Mouse (Mus musculus): ENCODE results near the gene Itga1. TPM values are rescaled to one million over a fixed set of nuclear protein-coding genes. Genes with fewer than 3 reads are reported as not detected.

Gene Itga1
- polyA plus RNA-seq, 1 experiment from 2014 or later, result 26.8 TPM

DNA sequence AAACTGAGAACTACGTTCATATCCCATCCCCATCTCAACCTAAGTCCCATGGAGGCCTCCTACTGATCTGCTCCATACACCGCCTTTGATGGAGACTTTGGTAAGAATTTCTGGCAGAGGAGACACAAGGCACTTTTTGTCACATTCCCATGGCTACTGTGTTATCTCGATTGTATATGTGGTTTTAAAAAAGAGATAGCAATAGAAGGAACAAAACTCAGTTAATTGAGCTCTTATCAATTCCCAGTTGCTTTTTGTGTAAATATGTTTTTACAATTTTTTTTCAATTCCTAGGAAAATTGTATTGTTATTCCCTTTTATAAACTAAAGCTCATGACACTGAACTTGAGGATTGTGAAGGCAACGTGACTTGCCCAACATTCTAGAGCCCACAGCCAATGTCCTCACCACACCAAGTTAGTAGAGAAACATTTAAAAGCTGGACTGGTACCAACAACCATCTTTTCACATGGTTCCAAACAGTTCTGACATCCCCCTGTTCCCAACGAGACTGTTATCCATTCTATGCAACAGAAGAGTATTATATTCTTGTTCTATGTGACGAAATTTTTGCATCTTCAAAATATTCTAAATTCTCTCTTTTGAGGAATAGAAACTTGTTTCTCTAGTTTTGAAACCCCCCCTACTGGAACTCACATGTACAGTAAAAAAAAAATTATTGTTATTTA, 22.6 kb downstream of the Itga1 start:
- Histone ChIP-seq H3K27me3 (no peaks in the 10 kb centered on the region), H3K4me3 (replicated peaks) (no peak overlapping the region), H3K9me3 (replicated peaks) (no peaks in the 10 kb centered on the region), H3K4me1 (peaks cover 15% of the 10 kb centered on the region), H3K4me2 (no peak overlapping the region), H3K9ac (no peak overlapping the region), H3K27ac (no peak overlapping the region), H3K36me3 (no peaks in the 10 kb centered on the region)
- 85% methylated on average over 6 of the region's 6 CpGs for WGBS
- ATAC-seq (replicated peaks; ENCODE audit: low FRiP score), result no peak

GRCm38 (mm10) chr13:115077346-115078134, 24.2 kb downstream of the Itga1 start:
- peaks cover 15% of the 10 kb centered on the region for H3K4me1 ChIP-seq
- no peak overlapping the region for H3K4me2 ChIP-seq
- no peaks in the 10 kb centered on the region for H3K9me3 ChIP-seq (replicated peaks)
- H3K9ac ChIP-seq, result no peak overlapping the region
- 73% methylated on average over 9 of the region's 9 CpGs for WGBS
- no peak overlapping the region for H3K27ac ChIP-seq
- H3K27me3 ChIP-seq, result no peaks in the 10 kb centered on the region
- ATAC-seq (replicated peaks; ENCODE audit: low FRiP score), result no peak; the same call in 1 of the 2 replicates
- H3K36me3 ChIP-seq, result no peaks in the 10 kb centered on the region
- no peak overlapping the region for H3K4me3 ChIP-seq (replicated peaks)

DNA sequence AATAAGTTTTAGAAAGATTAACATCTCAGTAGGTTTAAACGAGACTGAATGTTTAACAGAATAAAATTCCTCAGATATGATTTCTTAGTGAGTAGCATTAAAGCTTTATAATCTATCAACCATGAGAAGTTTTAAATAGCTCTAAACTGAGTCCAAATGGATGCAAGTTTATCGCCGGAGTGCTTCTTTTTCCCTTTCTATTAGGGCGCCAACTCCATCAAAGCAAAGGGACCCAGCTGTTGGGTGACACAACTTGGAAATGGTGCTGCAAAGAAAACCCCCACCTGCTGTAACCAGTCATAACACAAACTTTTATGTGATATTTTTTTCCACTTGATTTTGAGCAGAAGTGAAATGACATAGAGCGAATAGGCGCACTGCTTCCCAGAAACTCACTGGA, 29.4 kb downstream of the Itga1 start:
- no peaks in the 10 kb centered on the region for H3K27me3 ChIP-seq
- no peaks in the 10 kb centered on the region for H3K9me3 ChIP-seq (replicated peaks)
- H3K4me2 ChIP-seq, result no peak overlapping the region
- H3K27ac ChIP-seq, result no peak overlapping the region
- WGBS, result 69% methylated on average over 6 of the region's 6 CpGs
- no peak for ATAC-seq (replicated peaks; ENCODE audit: low FRiP score)
- no peak overlapping the region for H3K9ac ChIP-seq
- no peak overlapping the region for H3K4me3 ChIP-seq (replicated peaks)
- H3K36me3 ChIP-seq, result no peaks in the 10 kb centered on the region
- peaks cover 16% of the 10 kb centered on the region; the same call in 1 of the 2 replicates for H3K4me1 ChIP-seq

DNA sequence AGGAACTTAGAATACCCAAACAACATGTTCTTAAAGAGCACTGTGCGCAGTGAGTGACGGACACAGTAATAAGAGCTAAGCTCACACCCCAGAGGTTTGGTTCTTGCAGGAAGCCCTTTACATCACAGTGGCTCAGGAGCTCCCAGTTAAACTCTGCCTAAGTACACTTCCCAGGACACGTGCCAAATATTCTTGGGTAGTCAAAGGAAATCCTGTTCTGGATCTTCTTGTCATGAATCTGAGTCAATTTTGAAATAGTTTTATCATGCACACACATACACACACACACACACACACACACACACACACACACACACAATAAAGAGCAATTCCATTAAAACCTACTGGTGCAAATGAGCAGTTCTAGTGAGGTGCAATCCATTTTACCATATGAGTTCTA, 30.3 kb downstream of the Itga1 start:
- Histone ChIP-seq H3K36me3 (no peaks in the 10 kb centered on the region), H3K9ac (no peak overlapping the region), H3K4me1 (peaks cover 13% of the 10 kb centered on the region; the same call in 1 of the 2 replicates), H3K27ac (no peak overlapping the region), H3K4me3 (replicated peaks) (no peak overlapping the region), H3K4me2 (no peak overlapping the region), H3K9me3 (replicated peaks) (no peaks in the 10 kb centered on the region), H3K27me3 (no peaks in the 10 kb centered on the region)
- no peak for ATAC-seq (replicated peaks; ENCODE audit: low FRiP score)
- 81% methylated on average over 3 of the region's 3 CpGs for WGBS

DNA sequence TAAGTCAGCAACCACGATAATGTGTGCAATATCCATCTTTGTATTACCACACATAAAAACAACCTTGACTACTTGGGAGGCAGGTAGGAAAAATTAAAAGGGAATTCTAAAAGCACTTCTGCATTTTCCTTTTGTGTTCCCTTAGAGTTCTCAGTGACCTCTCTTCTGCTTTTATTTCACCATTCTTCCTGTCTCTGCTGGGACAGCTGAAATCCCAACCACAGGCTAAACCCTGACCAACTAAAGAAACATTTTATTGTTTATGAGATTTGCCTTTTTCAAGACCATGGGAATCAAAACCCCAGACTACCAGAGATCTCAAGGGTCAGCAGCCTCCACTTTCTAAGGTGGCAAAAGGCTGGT, 33.8 kb downstream of the Itga1 start:
- 72% methylated on average over 1 of the region's 1 CpGs for WGBS
- peak overlapping the region; percentile 68 for H3K27ac ChIP-seq
- no peaks in the 10 kb centered on the region for H3K9me3 ChIP-seq (replicated peaks)
- no peak overlapping the region for H3K9ac ChIP-seq
- H3K4me2 ChIP-seq, result no peak overlapping the region
- H3K4me3 ChIP-seq (replicated peaks), result no peak overlapping the region
- no peaks in the 10 kb centered on the region for H3K36me3 ChIP-seq
- ATAC-seq (replicated peaks; ENCODE audit: low FRiP score), result no peak
- peaks cover 13% of the 10 kb centered on the region; the same call in 1 of the 2 replicates for H3K4me1 ChIP-seq
- H3K27me3 ChIP-seq, result no peaks in the 10 kb centered on the region

GRCm38 (mm10) chr13:115067324-115067967, 34.3 kb downstream of the Itga1 start:
- ATAC-seq (replicated peaks; ENCODE audit: low FRiP score), result peak; percentile 89
- Histone ChIP-seq H3K4me3 (replicated peaks) (no peak overlapping the region), H3K9ac (no peak overlapping the region), H3K36me3 (no peaks in the 10 kb centered on the region), H3K27ac (peak overlapping the region; percentile 68), H3K27me3 (no peaks in the 10 kb centered on the region), H3K4me1 (peaks cover 13% of the 10 kb centered on the region; the same call in 1 of the 2 replicates), H3K4me2 (no peak overlapping the region), H3K9me3 (replicated peaks) (no peaks in the 10 kb centered on the region)
- WGBS, result 57% methylated on average over 4 of the region's 4 CpGs

- H3K36me3 ChIP-seq, result no peaks in the 10 kb centered on the region
- ATAC-seq (replicated peaks; ENCODE audit: low FRiP score), result no peak
- no peak overlapping the region for H3K27ac ChIP-seq
- WGBS, result 77% methylated on average over 5 of the region's 5 CpGs
- no peak overlapping the region for H3K4me2 ChIP-seq
- H3K9me3 ChIP-seq (replicated peaks), result no peaks in the 10 kb centered on the region
- no peak overlapping the region for H3K9ac ChIP-seq
- H3K4me3 ChIP-seq (replicated peaks), result no peak overlapping the region
- peaks cover 16% of the 10 kb centered on the region for H3K4me1 ChIP-seq
- no peaks in the 10 kb centered on the region for H3K27me3 ChIP-seq
Observed at GRCm38 (mm10) chr13:115057555-115057954, 44.2 kb downstream of the Itga1 start.

GRCm38 (mm10) chr13:115054783-115055182, 47.0 kb downstream of the Itga1 start:
- Histone ChIP-seq H3K9me3 (replicated peaks) (no peaks in the 10 kb centered on the region), H3K4me1 (peaks cover 19% of the 10 kb centered on the region), H3K9ac (no peak overlapping the region), H3K27me3 (no peaks in the 10 kb centered on the region), H3K36me3 (no peaks in the 10 kb centered on the region), H3K4me2 (peak overlapping the region; percentile 40), H3K4me3 (replicated peaks) (0 out of 2 replicates have a peak overlapping the region, but pooled peaks have one; percentile 3), H3K27ac (peak overlapping the region; percentile 58; the same call in 1 of the 2 replicates)
- WGBS, result 12% methylated on average over 9 of the region's 9 CpGs
- ATAC-seq (replicated peaks; ENCODE audit: low FRiP score), result peak; percentile 79

- Histone ChIP-seq H3K9me3 (replicated peaks) (no peaks in the 10 kb centered on the region), H3K9ac (no peak overlapping the region), H3K27ac (no peak overlapping the region), H3K4me1 (peaks cover 19% of the 10 kb centered on the region), H3K36me3 (no peaks in the 10 kb centered on the region), H3K27me3 (no peaks in the 10 kb centered on the region), H3K4me3 (replicated peaks) (no peak overlapping the region), H3K4me2 (peak overlapping the region; percentile 25; the same call in 1 of the 2 replicates)
- 73% methylated on average over 7 of the region's 7 CpGs for WGBS
- ATAC-seq (replicated peaks; ENCODE audit: low FRiP score), result no peak
Observed at GRCm38 (mm10) chr13:115052568-115052967, 49.2 kb downstream of the Itga1 start.

DNA sequence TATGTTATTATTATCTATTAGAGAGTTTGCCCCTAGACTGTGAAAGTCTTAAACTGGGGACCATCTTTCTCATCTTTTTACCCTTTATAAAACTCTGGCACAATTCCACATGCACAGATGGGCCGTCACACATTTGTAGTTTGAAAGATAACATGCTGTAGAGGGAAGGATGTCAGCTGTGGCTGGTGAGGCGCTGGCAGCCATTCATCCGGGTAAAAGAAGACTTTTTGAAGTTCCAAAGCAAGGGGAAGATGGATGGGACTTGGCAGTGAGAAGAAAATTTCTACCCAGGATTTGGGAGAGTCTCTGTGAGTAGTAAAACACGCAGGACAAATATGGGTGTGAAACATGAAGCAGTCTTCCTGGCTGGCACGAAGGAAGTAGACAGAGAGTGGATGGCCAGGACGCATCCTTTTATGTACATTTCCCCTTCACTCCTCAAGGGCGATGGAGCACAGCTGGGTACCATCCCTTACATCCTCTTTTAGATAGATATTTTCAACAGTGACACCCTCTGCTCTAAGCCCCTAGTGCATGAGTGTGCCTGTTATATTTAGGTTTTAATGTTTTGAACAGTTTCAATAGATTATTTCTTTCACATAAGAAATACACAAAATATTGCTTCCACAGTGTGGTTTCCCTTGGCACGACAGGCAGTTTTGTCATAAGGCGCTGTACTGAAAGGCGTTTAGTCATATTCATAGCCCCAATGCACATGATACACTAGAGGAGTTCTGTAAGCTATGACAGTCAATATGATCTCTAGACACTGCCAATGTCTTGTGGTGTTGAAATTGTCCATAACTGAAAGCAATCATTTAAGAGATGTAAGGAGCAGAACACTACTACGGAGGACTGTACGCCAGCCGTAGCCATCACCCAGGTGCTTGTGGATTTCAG, 50.9 kb downstream of the Itga1 start:
- Histone ChIP-seq H3K4me1 (peaks cover 19% of the 10 kb centered on the region), H3K9me3 (replicated peaks) (no peaks in the 10 kb centered on the region), H3K9ac (no peak overlapping the region), H3K27ac (no peak overlapping the region), H3K27me3 (no peaks in the 10 kb centered on the region), H3K4me3 (replicated peaks) (no peak overlapping the region), H3K36me3 (no peaks in the 10 kb centered on the region), H3K4me2 (no peak overlapping the region)
- 70% methylated on average over 13 of the region's 13 CpGs for WGBS
- ATAC-seq (replicated peaks; ENCODE audit: low FRiP score), result no peak; the same call in 1 of the 2 replicates

DNA sequence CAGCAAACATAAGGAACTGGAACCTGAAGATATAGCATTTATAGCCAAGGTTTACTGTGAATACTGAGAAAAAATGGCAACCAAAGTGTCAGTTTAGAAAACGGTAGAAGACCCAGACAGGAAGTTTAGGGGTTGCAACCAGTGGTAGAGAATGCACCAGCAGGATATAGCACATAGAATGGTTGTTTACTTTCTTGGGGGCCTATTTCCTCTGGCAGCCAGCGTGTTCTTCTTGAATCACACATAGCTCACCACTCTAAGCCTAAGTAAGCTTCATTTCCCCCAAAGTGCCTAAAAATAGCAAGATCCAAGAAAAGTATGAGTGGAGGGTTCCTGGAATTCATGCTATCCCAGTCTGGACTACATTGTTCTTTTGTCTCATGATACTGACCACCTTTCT, 59.1 kb downstream of the Itga1 start:
- 48% methylated on average over 2 of the region's 2 CpGs for WGBS
- ATAC-seq (replicated peaks; ENCODE audit: low FRiP score), result no peak
- Histone ChIP-seq H3K27ac (no peak overlapping the region), H3K9me3 (replicated peaks) (no peaks in the 10 kb centered on the region), H3K4me1 (0 out of 2 replicates have a peak, but pooled peaks cover 3% of the 10 kb centered on the region), H3K4me2 (no peak overlapping the region), H3K4me3 (replicated peaks) (no peak overlapping the region), H3K9ac (no peak overlapping the region), H3K27me3 (no peaks in the 10 kb centered on the region), H3K36me3 (no peaks in the 10 kb centered on the region)
